Mouse (Mus musculus) testis, adult 2 months (tissue): ENCODE measurements around the gene Asns. TPM values are rescaled to one million over a fixed set of nuclear protein-coding genes. Genes with fewer than 3 reads are reported as not detected.
"Not testable (repeated sequence)": the region's sequence is repeated elsewhere in the genome, so short reads cannot be mapped to it uniquely, and the experiment has no call there.

Source experiments
- H3K27ac ChIP-seq: fragments of 200-500 bp; 2 replicates; pipeline ENCODE4 v1.5.1; 2012; ENCODE audit warnings: low read depth, low read length; ENCODE audit not compliant: control insufficient read depth, insufficient read depth
- H3K27me3 ChIP-seq: fragments of 200-500 bp; 2 replicates; pipeline ENCODE4 v1.6.1; 2012; ENCODE audit warnings: mild to moderate bottlenecking, low read length, moderate library complexity; ENCODE audit not compliant: control insufficient read depth, insufficient read depth
- H3K36me3 ChIP-seq: fragments of 200-500 bp; 2 replicates; pipeline ENCODE4 v1.6.1; 2012; ENCODE audit warnings: mild to moderate bottlenecking, low read length; ENCODE audit not compliant: control insufficient read depth, insufficient read depth
- H3K4me1 ChIP-seq: fragments of 200-500 bp; 2 replicates; pipeline ENCODE4 v1.6.1; 2012; ENCODE audit warnings: low read length; ENCODE audit not compliant: control insufficient read depth, insufficient read depth
- H3K4me3 ChIP-seq: fragments of 200-500 bp; 2 replicates; pipeline ENCODE4 v1.5.1; 2012; ENCODE audit warnings: low read depth, mild to moderate bottlenecking, low read length, moderate library complexity, mixed read lengths; ENCODE audit not compliant: control insufficient read depth
- CTCF ChIP-seq: fragments of 200-500 bp; IDR thresholded peaks from 2 replicates; pipeline ENCODE4 v1.5.1; 2012; ENCODE audit warnings: low read depth, mild to moderate bottlenecking, inconsistent platforms, low read length, moderate library complexity; ENCODE audit not compliant: control insufficient read depth, insufficient read depth, insufficient replicate concordance
- POLR2A ChIP-seq: fragments of 200-500 bp; IDR thresholded peaks from 2 replicates; pipeline ENCODE4 v1.6.1; 2012; ENCODE audit warnings: low read depth, mild to moderate bottlenecking, inconsistent platforms, low read length, moderate library complexity; ENCODE audit not compliant: control insufficient read depth
- polyA plus RNA-seq: library from polyadenylated mRNA; depleted of rRNA; stranded (reverse); fragments of >200 nt; gene quantifications from 2 replicates; pipeline ENCODE4 v1.2.3, GENCODE M21; 2012

The Asns gene
- polyA plus RNA-seq, 1 experiment = 122 TPM

DNA sequence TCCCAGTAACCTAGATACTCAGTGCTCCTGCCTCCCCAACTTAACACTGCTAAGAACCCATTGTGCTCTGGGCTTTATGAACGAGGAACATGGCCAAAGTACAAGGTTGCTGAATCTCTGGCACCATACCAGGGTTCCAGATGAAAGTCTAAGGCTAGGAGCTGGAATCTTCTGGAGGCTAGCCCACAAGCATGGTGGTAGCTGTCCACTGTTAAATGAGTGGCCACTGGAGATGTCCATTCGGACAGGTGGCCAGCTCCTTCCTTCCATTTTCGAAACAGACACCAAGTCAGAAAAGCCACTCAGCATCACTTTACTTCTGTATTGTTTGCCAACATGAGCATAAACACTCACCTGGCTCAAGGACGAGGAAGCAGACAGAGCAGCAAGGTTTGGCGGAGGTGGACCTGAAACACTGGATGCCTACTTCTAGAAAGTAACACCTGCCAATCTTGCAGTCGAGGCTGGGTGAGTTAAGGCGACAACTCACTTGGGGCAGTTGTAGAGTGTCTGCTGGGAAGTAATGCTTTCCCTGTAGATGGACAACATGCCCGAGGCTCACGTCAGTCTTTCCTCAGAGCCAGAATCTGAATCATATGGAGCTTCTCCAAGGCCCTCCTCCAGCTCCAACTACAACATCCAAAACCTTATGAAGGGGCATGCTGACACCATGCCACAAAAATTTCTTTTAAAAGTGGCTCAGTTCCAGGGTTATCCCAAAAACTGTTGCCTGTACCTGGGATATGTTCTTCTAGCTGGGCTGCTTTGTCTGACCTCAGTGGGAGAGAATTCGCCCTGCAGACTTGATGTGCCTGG, 20.4 kb downstream of the Asns start:
- TF ChIP-seq CTCF = no peak
- TF ChIP-seq POLR2A = no peak
- Histone ChIP-seq H3K4me3 (no peak overlapping the region), H3K27ac (no peak overlapping the region), H3K4me1 (no peaks in the 10 kb centered on the region), H3K36me3 (no peaks in the 10 kb centered on the region), H3K27me3 (no peaks in the 10 kb centered on the region)

DNA sequence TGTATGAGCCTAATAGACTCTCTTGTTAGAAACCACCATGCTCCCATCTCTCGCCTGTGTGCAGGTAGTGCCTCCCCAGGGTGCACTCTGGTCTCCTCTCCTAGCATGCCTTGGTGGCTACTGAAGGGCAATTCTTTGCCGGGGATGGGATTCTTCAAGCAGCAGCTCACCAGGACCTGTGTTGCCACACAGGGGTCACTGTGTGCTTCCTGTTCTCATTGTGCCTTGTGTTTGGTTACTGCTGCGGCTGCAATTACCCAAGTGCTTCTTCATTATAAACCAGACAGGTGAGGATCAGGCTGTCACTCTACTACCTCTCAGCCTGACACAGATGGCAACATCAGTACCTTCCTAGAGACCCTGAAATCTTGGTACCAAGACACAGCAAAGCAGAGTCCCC, 21.6 kb downstream of the Asns start:
- Histone ChIP-seq H3K4me3 (no peak overlapping the region), H3K27me3 (no peaks in the 10 kb centered on the region), H3K4me1 (no peaks in the 10 kb centered on the region), H3K36me3 (no peaks in the 10 kb centered on the region), H3K27ac (no peak overlapping the region)
- TF ChIP-seq CTCF = no peak

DNA sequence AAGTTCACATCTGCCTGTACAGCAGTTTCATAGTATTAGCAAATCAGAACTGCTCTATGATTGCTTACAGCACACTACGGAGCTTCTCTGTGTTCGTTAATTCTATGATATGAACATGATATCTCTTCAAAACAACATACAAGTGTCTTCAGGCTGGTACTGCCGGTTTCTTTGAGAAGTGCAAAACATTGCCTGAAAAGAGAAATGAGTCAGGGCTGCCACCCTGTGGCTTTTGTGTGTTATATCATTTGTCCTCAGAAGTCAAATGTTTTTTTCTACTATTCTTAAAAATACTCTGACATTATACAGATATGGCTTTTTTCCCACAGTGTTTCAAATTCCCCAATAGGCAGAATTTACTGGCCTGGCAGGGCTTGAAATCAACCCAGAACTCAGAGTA, 22.5 kb downstream of the Asns start:
- Histone ChIP-seq H3K36me3 (no peaks in the 10 kb centered on the region), H3K27me3 (no peaks in the 10 kb centered on the region), H3K27ac (no peak overlapping the region), H3K4me1 (no peaks in the 10 kb centered on the region), H3K4me3 (no peak overlapping the region)
- TF ChIP-seq CTCF = no peak

GRCm38 (mm10) chr6:7669721-7670120, 23.3 kb downstream of the Asns start:
- TF ChIP-seq CTCF = no peak
- TF ChIP-seq POLR2A = no peak
- Histone ChIP-seq H3K4me3 (no peak overlapping the region), H3K36me3 (no peaks in the 10 kb centered on the region)

DNA sequence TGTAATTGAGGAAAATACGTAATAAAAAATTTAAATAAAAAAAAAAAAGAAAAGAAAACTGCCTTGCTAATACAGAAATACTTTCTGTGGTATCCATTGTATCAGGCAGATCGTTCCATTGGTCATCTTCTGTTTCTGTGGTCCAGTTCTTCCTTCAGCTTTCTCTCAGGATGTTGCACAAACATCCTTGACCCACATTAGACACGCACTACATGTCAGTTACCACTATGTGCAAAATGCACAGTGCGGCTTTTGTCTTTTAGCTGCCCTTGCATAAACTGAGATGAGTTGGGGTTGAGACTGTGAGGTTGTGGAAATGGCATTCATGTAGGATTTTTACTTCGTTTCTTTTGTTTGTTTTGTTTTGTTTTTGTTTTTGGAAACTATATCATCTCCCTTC, 24.7 kb downstream of the Asns start:
- no peak overlapping the region for H3K4me3 ChIP-seq
- no peaks in the 10 kb centered on the region for H3K27me3 ChIP-seq
- no peaks in the 10 kb centered on the region for H3K36me3 ChIP-seq
- H3K27ac ChIP-seq = no peak overlapping the region
- no peaks in the 10 kb centered on the region for H3K4me1 ChIP-seq
- TF ChIP-seq CTCF = no peak
- TF ChIP-seq POLR2A = no peak

More at GRCm38 (mm10) chr6:7669721-7670120, 23.3 kb downstream of the Asns start:
- Histone ChIP-seq H3K27me3 (no peaks in the 10 kb centered on the region), H3K4me1 (no peaks in the 10 kb centered on the region), H3K27ac (no peak overlapping the region)

- not testable (repeated sequence) for H3K4me1 ChIP-seq, H3K27me3 ChIP-seq, H3K36me3 ChIP-seq, H3K4me3 ChIP-seq, H3K27ac ChIP-seq
These were observed 27.2 kb downstream of the Asns start for GRCm38 (mm10) chr6:7665902-7666301.

DNA sequence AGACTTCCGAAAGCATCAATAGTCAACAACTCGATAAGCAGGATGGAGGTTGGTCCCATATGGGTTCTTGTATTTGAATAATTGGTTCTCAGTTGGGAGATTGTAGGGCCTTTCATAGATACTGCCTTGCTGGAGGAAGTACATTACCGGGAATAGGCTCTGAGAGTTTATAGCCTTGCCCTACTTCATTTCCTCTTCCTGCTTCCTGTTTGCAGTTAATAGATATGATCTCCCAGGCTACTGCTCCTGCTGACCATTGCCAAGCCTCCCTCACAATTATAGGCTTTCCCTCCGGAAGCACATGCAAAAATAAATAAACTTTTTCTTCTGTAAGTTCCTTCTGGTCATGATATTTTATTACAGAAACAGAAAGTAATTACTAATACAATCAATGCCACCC, 31.6 kb downstream of the Asns start:
- Histone ChIP-seq H3K27me3 (no peaks in the 10 kb centered on the region), H3K4me3 (no peak overlapping the region), H3K36me3 (no peaks in the 10 kb centered on the region), H3K4me1 (no peaks in the 10 kb centered on the region), H3K27ac (no peak overlapping the region)
- TF ChIP-seq CTCF (no peak), POLR2A (no peak)

DNA sequence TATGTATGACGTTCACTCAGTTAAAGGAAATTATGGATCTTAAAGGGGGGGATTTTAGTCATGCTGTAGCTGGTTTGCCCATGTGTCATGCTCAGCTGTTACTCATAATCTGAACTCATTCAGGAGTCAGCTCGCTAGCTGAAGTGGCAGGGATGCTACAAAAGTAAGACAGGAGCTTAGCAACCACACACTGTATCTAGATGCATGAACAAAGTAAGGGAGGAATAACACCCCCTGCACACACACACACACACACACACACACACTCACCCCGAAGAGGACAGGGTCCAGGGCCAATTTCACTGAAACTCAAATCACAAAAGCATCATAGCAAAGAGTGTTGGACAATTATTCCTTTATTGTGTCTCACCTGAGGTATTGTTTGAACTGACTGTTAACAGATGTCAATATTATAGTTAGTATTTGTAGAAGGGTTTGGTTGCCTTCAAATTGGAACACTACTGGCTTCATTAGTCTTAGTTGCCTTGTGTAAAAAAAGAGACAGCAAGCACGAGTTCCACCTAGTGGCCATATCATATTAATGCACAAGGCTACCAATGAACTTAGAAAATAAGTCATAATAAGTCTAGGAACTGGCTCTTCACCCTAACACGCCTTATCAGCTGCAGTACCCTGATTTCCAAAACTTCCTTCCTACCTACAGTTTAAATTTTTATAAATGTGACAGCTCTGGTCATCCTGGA, 32.5 kb downstream of the Asns start:
- Histone ChIP-seq H3K27ac (no peak overlapping the region), H3K4me3 (no peak overlapping the region), H3K36me3 (no peaks in the 10 kb centered on the region), H3K27me3 (no peaks in the 10 kb centered on the region), H3K4me1 (no peaks in the 10 kb centered on the region)
- no peak for TF ChIP-seq CTCF
- TF ChIP-seq POLR2A = no peak
